Mouse (Mus musculus): ENCODE results near the gene Gdpd1. TPM values are rescaled to one million over a fixed set of nuclear protein-coding genes. Genes with fewer than 3 reads are reported as not detected.

Gene Gdpd1
- polyA plus RNA-seq (2015; fragmentation: Nextera tagmentation; extraction: Ambion mirVana), result 24.2 and 25.6 TPM in 2 replicates

DNA sequence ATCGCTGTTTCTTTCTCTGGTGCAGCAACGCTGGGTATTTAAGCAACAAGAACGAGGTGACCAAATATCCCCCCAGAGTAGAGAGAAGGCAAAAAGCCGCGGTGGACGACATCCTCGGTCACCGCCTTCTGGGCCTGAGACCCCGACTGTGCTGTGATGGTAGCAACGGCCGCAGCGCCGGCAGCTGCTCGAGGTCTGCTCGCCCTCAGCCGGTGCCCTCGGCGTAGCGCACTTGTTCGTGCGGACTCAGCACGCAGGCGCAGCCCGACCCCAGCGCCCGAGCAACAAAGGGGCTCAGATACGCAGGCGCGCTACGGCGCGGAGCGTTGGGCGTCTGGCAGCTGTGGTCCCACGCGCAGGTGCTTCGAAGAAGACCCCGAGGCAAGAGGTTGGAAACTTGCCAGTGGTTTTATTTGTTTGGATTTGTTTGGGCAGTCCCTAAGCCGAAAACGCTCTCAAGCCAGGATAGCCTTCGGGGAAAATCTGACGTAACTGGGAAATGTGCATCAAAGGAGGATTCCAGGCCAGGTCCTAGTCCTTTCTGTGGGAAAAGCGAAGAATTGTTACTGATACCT lies at the start of gene Gdpd1:
Gdpd1 (minus strand) TSS at position 197 of the 575 bp plus-strand sequence.
- Histone ChIP-seq H3K9ac (peak within 1 kb of the TSS; percentile 62), H3K4me1 (peaks cover 14% of the 10 kb centered on the region), H3K27me3 (no peaks in the 10 kb centered on the region), H3K9me3 (replicated peaks) (no peaks in the 10 kb centered on the region), H3K4me2 (peak within 1 kb of the TSS; percentile 88), H3K36me3 (peaks cover 31% of the 10 kb centered on the region), H3K27ac (peak within 1 kb of the TSS; percentile 63), H3K4me3 (replicated peaks) (peak within 1 kb of the TSS; percentile 59)
- ATAC-seq (replicated peaks; ENCODE audit: low FRiP score), result peak; percentile 94
- under 1% methylated on average over 43 of the region's 43 CpGs for WGBS

DNA sequence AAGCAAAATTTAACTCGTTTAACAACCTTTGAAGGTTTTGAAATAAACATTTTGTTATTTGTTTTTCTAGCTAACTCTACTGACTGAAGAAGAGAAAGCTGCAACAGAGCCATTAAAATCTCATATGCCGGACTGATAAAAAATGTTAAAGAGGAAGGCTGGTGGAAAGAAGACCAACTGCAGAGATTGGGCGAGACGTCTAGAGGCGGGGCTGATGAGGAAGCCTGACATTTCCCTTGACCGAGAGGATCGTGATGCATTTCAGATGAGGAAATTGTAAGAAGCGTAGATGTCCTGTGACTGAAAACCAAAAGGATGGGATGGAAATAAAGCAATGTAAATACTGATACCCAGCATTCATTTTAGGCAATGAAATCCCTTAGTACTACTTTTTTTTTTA lies 48.0 kb upstream of the Gdpd1 start:
- 82% methylated on average over 8 of the region's 8 CpGs for WGBS
- Histone ChIP-seq H3K4me1 (peaks cover 8% of the 10 kb centered on the region), H3K36me3 (peaks cover 68% of the 10 kb centered on the region), H3K4me3 (replicated peaks) (no peak overlapping the region), H3K4me2 (no peak overlapping the region), H3K27ac (no peak overlapping the region), H3K27me3 (no peaks in the 10 kb centered on the region), H3K9me3 (replicated peaks) (no peaks in the 10 kb centered on the region), H3K9ac (no peak overlapping the region)
- ATAC-seq (replicated peaks; ENCODE audit: low FRiP score), result no peak

DNA sequence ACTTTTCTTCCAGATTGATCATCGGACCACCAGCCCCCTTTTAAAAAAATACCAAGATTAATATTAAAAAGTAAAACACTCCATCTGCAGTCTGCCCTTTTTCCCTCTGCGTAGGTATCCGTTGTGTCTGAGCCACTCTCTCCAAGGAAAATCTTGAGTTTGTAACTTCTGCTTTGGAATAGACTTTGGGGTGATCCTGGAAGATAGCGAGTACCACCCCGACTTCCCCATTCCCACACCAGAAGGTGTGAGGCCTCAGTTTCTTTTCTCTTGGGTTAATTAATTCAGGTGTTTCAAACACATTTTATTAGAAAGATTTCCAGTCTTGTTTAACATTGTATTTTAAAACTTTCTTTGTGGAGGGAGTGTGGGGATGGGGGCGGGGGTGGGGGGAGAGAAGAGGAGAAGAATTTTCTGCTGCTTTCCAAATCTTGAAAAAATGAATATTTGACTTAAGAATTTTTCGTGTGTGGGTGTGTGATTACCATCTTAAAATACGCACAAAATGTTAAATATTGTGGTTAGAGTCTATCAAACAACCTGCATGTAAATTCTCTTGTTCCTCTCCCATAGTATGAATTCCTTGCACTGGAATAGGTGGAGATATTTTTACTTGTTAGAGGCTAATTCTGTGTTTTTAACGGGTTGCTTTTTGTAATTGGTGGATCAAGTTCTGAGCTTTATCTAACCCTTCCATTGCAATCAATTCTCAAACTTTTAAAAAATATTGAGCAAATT lies 36.5 kb upstream of the Gdpd1 start:
- peaks cover 29% of the 10 kb centered on the region for H3K4me1 ChIP-seq
- peak overlapping the region; percentile 95 for H3K9ac ChIP-seq
- no peak for ATAC-seq (replicated peaks; ENCODE audit: low FRiP score)
- H3K9me3 ChIP-seq (replicated peaks), result no peaks in the 10 kb centered on the region
- no peaks in the 10 kb centered on the region for H3K27me3 ChIP-seq
- peaks cover 40% of the 10 kb centered on the region for H3K36me3 ChIP-seq
- 3% methylated on average over 9 of the region's 9 CpGs for WGBS
- peak overlapping the region; percentile 88 for H3K4me3 ChIP-seq (replicated peaks)
- H3K4me2 ChIP-seq, result peak overlapping the region; percentile 62
- H3K27ac ChIP-seq, result peak overlapping the region; percentile 96

DNA sequence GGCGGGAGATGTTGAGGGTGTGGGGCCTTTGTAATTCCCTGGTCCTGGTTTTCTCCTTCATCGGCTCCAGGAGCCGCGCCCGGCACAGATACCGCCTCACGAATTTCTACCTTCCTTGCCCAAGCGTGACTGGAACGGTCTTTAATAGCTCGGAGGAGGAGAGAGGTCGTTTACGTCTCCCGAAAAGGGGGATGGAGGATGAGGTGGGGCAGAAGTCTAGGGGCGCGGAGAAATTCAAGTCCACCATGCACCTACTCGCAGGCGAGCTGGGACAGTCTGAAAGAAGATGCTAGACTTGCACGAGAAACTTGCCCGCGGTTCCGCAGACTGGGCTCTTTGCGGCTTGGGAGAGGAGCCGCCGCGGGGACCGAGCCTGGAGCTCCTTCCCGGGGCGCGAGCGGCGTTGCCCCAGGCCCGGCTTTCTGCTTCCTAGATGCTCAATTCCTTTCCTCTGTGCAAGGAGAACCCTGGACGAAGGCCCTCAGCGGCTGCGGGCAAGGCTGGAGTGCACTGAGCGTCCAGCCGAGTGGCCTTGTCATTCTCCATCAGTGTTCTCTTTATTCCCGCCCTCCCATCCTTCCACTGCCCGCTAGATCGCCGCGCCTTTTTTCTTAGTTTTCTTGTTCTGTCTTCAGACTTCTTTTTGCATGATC lies 35.8 kb upstream of the Gdpd1 start:
- Histone ChIP-seq H3K9ac (peak overlapping the region; percentile 95), H3K27ac (peak overlapping the region; percentile 96), H3K36me3 (peaks cover 40% of the 10 kb centered on the region), H3K4me1 (peaks cover 29% of the 10 kb centered on the region), H3K27me3 (no peaks in the 10 kb centered on the region), H3K9me3 (replicated peaks) (no peaks in the 10 kb centered on the region), H3K4me2 (peak overlapping the region; percentile 62), H3K4me3 (replicated peaks) (peak overlapping the region; percentile 88)
- under 1% methylated on average over 42 of the region's 42 CpGs for WGBS
- peak; percentile 7; the same call in 1 of the 2 replicates for ATAC-seq (replicated peaks; ENCODE audit: low FRiP score)

DNA sequence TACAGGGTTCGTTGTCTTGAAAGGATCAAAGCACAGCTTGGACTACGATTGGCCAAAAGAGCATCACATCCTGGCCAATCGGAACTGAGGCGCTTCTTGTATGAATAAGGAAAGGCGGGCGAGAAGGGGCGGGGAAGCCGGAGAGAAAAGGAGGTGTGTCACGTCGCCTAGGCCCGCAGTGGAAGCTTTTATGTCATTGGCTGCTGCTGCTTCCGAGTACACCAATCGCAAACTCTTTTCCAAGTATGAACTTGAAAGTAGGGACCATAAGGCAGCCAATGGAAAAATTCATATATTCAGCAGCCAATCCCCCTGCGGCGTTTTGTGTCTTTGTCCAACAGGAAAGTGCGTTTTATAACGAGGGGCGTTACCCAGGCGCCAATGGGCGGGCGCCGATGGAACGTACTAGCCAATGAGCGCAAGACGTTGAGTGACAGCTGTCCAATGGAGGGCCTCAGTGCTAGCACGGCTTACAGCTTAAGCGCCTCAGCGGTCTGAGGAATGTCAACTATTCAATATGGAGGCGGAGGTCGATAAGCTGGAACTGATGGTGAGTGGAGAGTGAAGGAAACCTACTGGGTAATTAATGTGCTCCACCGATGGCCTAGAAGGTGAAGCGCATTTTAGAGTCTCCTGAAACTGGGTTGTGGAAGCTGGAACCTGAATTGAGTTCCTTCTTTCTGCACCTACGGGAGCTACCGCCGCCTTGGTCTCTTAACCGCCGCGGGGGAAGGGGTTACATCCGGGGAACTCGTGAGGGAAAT lies 35.1 kb upstream of the Gdpd1 start, which contains the start of gene Ska2:
Ska2 (plus strand) TSS at position 480 of the 764 bp plus-strand sequence.
- Histone ChIP-seq H3K27me3 (no peaks in the 10 kb centered on the region), H3K4me3 (replicated peaks) (peak within 1 kb of the TSS; percentile 88), H3K9ac (peak within 1 kb of the TSS; percentile 95), H3K4me2 (peak within 1 kb of the TSS; percentile 62), H3K4me1 (peaks cover 29% of the 10 kb centered on the region), H3K9me3 (replicated peaks) (no peaks in the 10 kb centered on the region), H3K36me3 (peaks cover 40% of the 10 kb centered on the region), H3K27ac (peak within 1 kb of the TSS; percentile 96)
- under 1% methylated on average over 40 of the region's 40 CpGs for WGBS
- peak; percentile 99 for ATAC-seq (replicated peaks; ENCODE audit: low FRiP score)

DNA sequence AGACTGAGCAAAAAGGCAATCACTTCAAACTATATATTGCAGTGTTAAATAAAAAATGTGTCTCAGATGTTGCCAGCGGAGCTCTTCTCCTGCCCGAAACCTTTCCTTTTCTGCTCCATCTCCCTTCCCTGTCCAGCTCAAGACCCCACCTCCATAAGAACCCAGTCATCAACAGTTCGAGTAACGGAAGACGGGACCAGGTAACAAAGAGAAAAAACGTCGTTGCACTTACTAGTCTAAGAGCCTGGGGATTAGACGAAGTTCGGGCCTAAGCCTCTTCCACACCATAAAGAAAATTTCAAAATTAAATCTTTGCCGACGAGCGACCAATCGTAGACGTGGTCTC lies 34.5 kb upstream of the Gdpd1 start, which contains the start of gene Prr11:
Prr11 (minus strand) TSS at position 300 of the 346 bp plus-strand sequence.
- no peak for ATAC-seq (replicated peaks; ENCODE audit: low FRiP score)
- no peaks in the 10 kb centered on the region for H3K9me3 ChIP-seq (replicated peaks)
- H3K4me1 ChIP-seq, result peaks cover 28% of the 10 kb centered on the region
- no peaks in the 10 kb centered on the region for H3K27me3 ChIP-seq
- peak within 1 kb of the TSS; percentile 88 for H3K4me3 ChIP-seq (replicated peaks)
- peak within 1 kb of the TSS; percentile 95 for H3K9ac ChIP-seq
- peaks cover 41% of the 10 kb centered on the region for H3K36me3 ChIP-seq
- H3K27ac ChIP-seq, result peak within 1 kb of the TSS; percentile 96
- peak within 1 kb of the TSS; percentile 62 for H3K4me2 ChIP-seq
- under 1% methylated on average over 14 of the region's 14 CpGs for WGBS

DNA sequence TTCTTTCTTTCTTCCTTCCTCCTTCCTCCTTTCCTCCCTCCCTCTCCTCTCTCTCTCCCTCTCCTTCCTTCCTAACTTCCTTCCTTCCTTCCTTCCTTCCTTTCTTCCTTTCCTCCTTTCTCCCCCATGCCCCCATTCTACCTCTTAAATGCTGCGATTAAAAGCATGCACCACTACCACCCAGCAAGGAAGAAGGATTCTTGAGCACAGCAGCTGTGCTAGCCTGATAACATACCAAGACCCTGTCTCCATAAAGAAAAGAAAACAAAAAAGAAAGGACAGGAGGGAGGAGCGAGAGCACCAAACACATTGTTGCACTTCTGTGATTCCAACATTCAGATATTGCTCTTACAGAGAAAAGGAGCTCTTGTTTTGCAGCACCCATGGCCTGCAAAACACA lies 13.3 kb upstream of the Gdpd1 start:
- Histone ChIP-seq H3K27ac (no peak overlapping the region), H3K4me3 (replicated peaks) (peak overlapping the region; percentile 98), H3K4me2 (peak overlapping the region; percentile 84), H3K9me3 (replicated peaks) (no peaks in the 10 kb centered on the region), H3K27me3 (no peaks in the 10 kb centered on the region), H3K9ac (peak overlapping the region; percentile 92; the same call in 1 of the 2 replicates), H3K36me3 (peaks cover 51% of the 10 kb centered on the region), H3K4me1 (peaks cover 33% of the 10 kb centered on the region)
- 63% methylated on average over 2 of the region's 2 CpGs for WGBS
- ATAC-seq (replicated peaks; ENCODE audit: low FRiP score), result no peak

DNA sequence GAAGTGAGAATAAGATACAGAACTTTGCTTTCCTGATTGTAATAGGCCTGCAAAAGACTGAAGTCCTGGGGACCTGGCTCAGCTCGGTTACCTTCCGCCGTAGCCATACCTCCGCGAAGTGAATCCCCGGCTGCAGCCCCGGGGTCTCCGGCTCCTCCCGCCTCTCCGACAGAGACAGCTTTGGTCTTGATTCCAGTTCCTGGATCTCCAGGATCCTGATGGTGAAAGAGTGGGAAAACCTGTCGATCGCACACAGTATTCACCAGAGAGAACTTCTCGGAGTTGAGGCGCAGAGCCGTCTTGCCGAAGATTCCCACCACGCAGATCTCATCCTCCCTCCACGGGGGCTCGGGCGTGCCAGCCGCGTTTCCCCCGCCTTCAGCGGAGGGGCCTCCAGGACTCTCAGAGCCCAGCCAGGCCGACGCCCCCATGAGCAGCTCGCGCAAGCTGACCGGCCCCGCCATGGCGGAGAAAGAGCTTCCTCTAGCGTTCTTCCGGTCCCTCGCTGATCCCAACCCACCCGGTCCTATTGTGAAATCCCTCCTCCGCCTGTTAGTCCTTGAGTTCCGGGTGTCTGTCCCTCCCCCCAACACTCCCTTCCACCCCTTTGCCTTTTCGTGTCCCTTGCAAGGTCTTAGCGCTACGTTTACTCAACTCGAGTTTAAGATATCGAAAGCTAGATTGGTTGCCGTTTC lies 12.6 kb upstream of the Gdpd1 start, which contains the start of gene Smg8:
Smg8 (minus strand) TSS at position 485 of the 695 bp plus-strand sequence.
- peak within 1 kb of the TSS; percentile 81 for H3K27ac ChIP-seq
- H3K4me3 ChIP-seq (replicated peaks), result peak within 1 kb of the TSS; percentile 98
- H3K9ac ChIP-seq, result peak within 1 kb of the TSS; percentile 92
- peaks cover 51% of the 10 kb centered on the region for H3K36me3 ChIP-seq
- WGBS, result under 1% methylated on average over 43 of the region's 43 CpGs
- H3K9me3 ChIP-seq (replicated peaks), result no peaks in the 10 kb centered on the region
- H3K27me3 ChIP-seq, result no peaks in the 10 kb centered on the region
- ATAC-seq (replicated peaks; ENCODE audit: low FRiP score), result peak; percentile 91
- H3K4me1 ChIP-seq, result peaks cover 33% of the 10 kb centered on the region
- H3K4me2 ChIP-seq, result peak within 1 kb of the TSS; percentile 84

DNA sequence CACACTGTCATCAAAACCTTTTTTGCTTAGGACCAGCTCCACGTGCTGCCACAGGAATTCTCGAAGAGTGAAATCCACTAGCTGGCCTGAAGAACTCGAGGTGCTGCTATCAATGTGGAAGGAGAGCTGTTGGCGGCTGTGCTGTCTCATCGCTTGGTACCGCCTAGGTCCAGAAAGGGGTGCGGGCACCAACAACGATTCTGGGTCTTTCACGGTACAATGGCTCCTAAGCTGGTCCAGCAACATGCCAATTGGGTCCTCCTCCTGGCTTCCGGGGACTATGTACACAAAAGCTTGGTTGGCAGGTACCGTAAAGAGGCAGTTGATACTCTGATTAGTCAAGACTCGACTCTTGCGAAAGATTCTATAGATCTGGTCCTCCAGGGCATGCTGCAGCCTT lies 11.6 kb upstream of the Gdpd1 start:
- ATAC-seq (replicated peaks; ENCODE audit: low FRiP score), result no peak
- WGBS, result 86% methylated on average over 13 of the region's 13 CpGs
- Histone ChIP-seq H3K4me3 (replicated peaks) (peak overlapping the region; percentile 98), H3K4me1 (peaks cover 33% of the 10 kb centered on the region), H3K36me3 (peaks cover 51% of the 10 kb centered on the region), H3K4me2 (peak overlapping the region; percentile 84), H3K9ac (no peak overlapping the region), H3K27ac (no peak overlapping the region), H3K27me3 (no peaks in the 10 kb centered on the region), H3K9me3 (replicated peaks) (no peaks in the 10 kb centered on the region)

DNA sequence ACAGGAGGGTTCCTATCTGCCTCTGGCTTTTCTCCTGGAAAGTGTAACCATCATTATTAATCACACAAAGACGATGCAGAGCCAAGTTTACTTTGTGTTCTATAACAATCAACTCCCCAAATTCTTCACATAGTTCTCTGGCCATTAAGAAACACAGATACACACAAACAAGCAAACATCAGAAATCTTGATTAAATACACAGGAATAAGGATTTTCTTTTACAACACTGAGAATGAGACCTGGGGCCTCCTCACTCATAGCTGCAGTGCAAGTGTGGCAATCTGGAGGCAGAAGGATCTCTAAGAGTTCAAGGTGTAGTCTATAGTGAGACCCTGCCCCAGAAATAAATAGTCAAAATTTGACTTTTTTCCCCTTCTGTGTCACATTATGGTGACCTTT lies 9.8 kb upstream of the Gdpd1 start:
- Histone ChIP-seq H3K4me2 (no peak overlapping the region), H3K27me3 (no peaks in the 10 kb centered on the region), H3K4me3 (replicated peaks) (no peak overlapping the region), H3K36me3 (peaks cover 58% of the 10 kb centered on the region), H3K9me3 (replicated peaks) (no peaks in the 10 kb centered on the region), H3K4me1 (peaks cover 33% of the 10 kb centered on the region), H3K27ac (no peak overlapping the region), H3K9ac (no peak overlapping the region)
- ATAC-seq (replicated peaks; ENCODE audit: low FRiP score), result no peak
- 73% methylated on average over 1 of the region's 1 CpGs for WGBS

DNA sequence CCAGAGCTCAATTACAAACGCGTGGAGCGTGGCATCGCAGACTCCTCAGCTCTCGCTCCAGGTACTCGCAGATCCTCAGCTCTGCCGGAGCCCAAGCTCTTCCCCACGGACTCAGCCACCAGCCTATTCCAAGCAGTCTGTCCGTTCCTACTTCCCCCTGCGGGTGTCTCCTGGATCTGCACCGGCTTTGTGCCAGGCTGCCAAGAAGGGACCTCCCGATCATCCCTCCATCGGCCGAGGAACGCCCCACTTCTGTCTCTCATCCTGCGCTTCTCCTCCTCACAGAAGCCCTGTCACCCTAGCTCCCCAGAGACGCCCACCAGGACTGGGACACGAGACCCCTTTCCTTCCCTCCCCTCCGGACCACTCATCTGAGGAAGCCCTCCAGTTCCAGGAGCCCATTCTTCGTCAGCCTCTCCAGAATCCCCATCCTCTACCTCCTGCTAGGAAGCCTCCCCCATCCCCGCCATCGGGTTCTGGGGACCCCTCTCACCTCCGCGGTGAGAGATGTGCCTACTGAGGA lies 458 bp downstream of the Gdpd1 start:
- Histone ChIP-seq H3K4me2 (peak overlapping the region; percentile 88), H3K4me1 (peaks cover 14% of the 10 kb centered on the region), H3K36me3 (peaks cover 25% of the 10 kb centered on the region), H3K9me3 (replicated peaks) (no peaks in the 10 kb centered on the region), H3K9ac (peak overlapping the region; percentile 62), H3K27ac (peak overlapping the region; percentile 63), H3K4me3 (replicated peaks) (peak overlapping the region; percentile 59), H3K27me3 (no peaks in the 10 kb centered on the region)
- 1% methylated on average over 24 of the region's 24 CpGs for WGBS
- peak; percentile 81 for ATAC-seq (replicated peaks; ENCODE audit: low FRiP score)
